Mouse (Mus musculus): ENCODE measurements at regions not wholly inside any gene's neighbourhood (a gene's known extent, or its start where the extent isn't known, plus 50 kb on each side); places are given as distances from the start of the nearest gene placed in this dataset.
A peak's percentile ranks its signal among the peaks of the same experiment; 100 is the strongest.

DNA sequence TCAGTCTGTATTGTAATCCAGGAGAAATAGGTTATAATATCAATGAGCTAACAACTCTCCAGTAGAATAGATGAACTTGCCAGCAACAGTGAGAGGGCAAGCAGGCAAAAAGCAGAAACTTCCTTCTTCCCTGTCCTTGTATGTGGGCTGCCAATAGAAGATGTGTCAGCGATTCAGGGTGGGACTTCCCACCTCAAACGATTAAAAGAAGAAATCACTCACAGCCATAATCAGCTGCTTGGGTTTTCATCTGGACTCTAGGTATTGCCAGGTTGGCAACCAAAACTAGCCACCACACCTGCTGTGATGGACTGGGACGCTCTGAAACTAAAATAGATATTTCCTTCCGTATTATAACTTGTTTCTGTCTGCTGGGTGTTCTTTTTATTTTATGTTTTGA is 133.2 kb upstream of the Map3k1 start:
- no peaks in the 10 kb centered on the region for H3K9me3 ChIP-seq (replicated peaks)
- DNase-seq (no peak), ATAC-seq (ENCODE audit: low read depth) (no peak)
- no peaks in the 10 kb centered on the region for H3K36me3 ChIP-seq
- H3K27ac ChIP-seq, result peak overlapping the region; percentile 95
- no peak overlapping the region for H3K4me2 ChIP-seq
- H3K9ac ChIP-seq, result peak overlapping the region; percentile 67
- peaks cover 76% of the 10 kb centered on the region for H3K4me1 ChIP-seq (replicated peaks)
- WGBS (ENCODE audit: insufficient replicate concordance), result 74% methylated on average over 4 of the region's 4 CpGs
- 0 out of 2 replicates have a peak, but pooled peaks cover 9% of the 10 kb centered on the region for H3K27me3 ChIP-seq
- no peak overlapping the region for H3K4me3 ChIP-seq (replicated peaks)

- WGBS (ENCODE audit: insufficient replicate concordance), result 63% methylated on average over 15 of the region's 15 CpGs
- Histone ChIP-seq H3K9me3 (replicated peaks) (no peaks in the 10 kb centered on the region), H3K27ac (peak overlapping the region; percentile 36; the same call in 1 of the 2 replicates), H3K36me3 (no peaks in the 10 kb centered on the region), H3K4me1 (replicated peaks) (peaks cover 65% of the 10 kb centered on the region), H3K4me2 (no peak overlapping the region), H3K9ac (no peak overlapping the region; the same call in 1 of the 2 replicates), H3K27me3 (0 out of 2 replicates have a peak, but pooled peaks cover 9% of the 10 kb centered on the region), H3K4me3 (replicated peaks) (no peak overlapping the region)
- DNase-seq (no peak), ATAC-seq (ENCODE audit: low read depth) (no peak)
Observed at GRCm38 (mm10) chr13:111943392-111944088, 134.7 kb upstream of the Map3k1 start.

DNA sequence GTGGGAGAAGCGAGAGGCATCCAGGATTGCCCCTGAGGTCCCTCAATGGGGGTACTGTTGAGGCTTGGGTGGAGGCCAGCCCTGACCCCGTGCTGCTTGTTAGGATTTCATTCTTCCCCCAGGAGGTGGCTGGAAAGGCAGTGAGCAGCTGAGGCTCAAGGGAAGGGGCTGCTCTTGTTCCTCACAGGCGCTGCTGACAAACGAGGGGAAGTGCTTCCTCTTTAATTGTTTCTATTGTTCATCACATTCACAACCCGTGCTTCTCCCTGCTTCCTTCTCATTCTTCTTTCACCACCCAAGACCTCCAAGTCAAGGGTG is 135.3 kb upstream of the Map3k1 start:
- ATAC-seq (ENCODE audit: low read depth) (no peak), DNase-seq (no peak)
- 14% methylated on average over 5 of the region's 5 CpGs for WGBS (ENCODE audit: insufficient replicate concordance)
- H3K4me1 ChIP-seq (replicated peaks), result peaks cover 64% of the 10 kb centered on the region
- H3K4me3 ChIP-seq (replicated peaks), result no peak overlapping the region
- 0 out of 2 replicates have a peak, but pooled peaks cover 9% of the 10 kb centered on the region for H3K27me3 ChIP-seq
- peak overlapping the region; percentile 36; the same call in 1 of the 2 replicates for H3K27ac ChIP-seq
- H3K9me3 ChIP-seq (replicated peaks), result no peaks in the 10 kb centered on the region
- H3K9ac ChIP-seq, result no peak overlapping the region; the same call in 1 of the 2 replicates
- no peaks in the 10 kb centered on the region for H3K36me3 ChIP-seq
- H3K4me2 ChIP-seq, result no peak overlapping the region

GRCm38 (mm10) chr13:111946271-111946670 is 137.5 kb upstream of the Map3k1 start:
- Histone ChIP-seq H3K27ac (no peak overlapping the region), H3K9me3 (replicated peaks) (no peaks in the 10 kb centered on the region), H3K4me2 (no peak overlapping the region), H3K4me3 (replicated peaks) (no peak overlapping the region), H3K36me3 (no peaks in the 10 kb centered on the region), H3K27me3 (peaks cover 9% of the 10 kb centered on the region; the same call in 1 of the 2 replicates), H3K4me1 (replicated peaks) (peaks cover 46% of the 10 kb centered on the region), H3K9ac (no peak overlapping the region)
- WGBS (ENCODE audit: insufficient replicate concordance), result 75% methylated on average over 4 of the region's 4 CpGs
- DNase-seq (no peak), ATAC-seq (ENCODE audit: low read depth) (no peak)

DNA sequence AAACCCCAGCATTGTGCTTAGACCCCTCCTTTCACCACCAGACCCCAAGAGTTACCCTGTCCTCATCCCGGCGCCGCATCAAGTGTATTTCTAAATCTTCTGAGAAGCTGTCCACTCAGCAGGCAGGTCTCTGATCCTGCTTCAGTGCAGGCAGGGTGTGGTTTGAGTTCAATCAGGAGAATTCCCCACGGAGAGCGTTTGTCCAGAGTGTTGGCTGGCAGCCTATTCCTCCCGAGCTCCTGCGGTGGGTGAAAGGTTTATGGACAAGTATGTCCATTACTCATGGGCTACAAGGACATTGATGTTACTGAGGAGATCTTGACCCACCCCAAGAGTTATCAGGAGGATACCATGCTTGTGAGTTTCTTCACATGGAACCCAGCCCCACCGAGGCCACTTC is 138.0 kb upstream of the Map3k1 start:
- Histone ChIP-seq H3K27me3 (peaks cover 9% of the 10 kb centered on the region; the same call in 1 of the 2 replicates), H3K27ac (no peak overlapping the region), H3K4me3 (replicated peaks) (no peak overlapping the region), H3K4me1 (replicated peaks) (peaks cover 41% of the 10 kb centered on the region), H3K4me2 (no peak overlapping the region), H3K36me3 (no peaks in the 10 kb centered on the region), H3K9ac (no peak overlapping the region), H3K9me3 (replicated peaks) (no peaks in the 10 kb centered on the region)
- ATAC-seq (ENCODE audit: low read depth) (no peak), DNase-seq (no peak)
- WGBS (ENCODE audit: insufficient replicate concordance), result 87% methylated on average over 8 of the region's 8 CpGs

- no peaks in the 10 kb centered on the region for H3K9me3 ChIP-seq (replicated peaks)
- peaks cover 17% of the 10 kb centered on the region; the same call in 1 of the 2 replicates for H3K27me3 ChIP-seq
- no peak overlapping the region for H3K27ac ChIP-seq
- 60% methylated on average over 3 of the region's 3 CpGs for WGBS (ENCODE audit: insufficient replicate concordance)
- peaks cover 33% of the 10 kb centered on the region for H3K4me1 ChIP-seq (replicated peaks)
- H3K36me3 ChIP-seq, result no peaks in the 10 kb centered on the region
- ATAC-seq (ENCODE audit: low read depth) (peak; percentile 22; the same call in 1 of the 2 replicates), DNase-seq (no peak)
- H3K9ac ChIP-seq, result no peak overlapping the region
- H3K4me3 ChIP-seq (replicated peaks), result no peak overlapping the region
- H3K4me2 ChIP-seq, result no peak overlapping the region
Observed at GRCm38 (mm10) chr13:111948395-111948794, 139.6 kb upstream of the Map3k1 start.

GRCm38 (mm10) chr13:111950042-111950441 is 141.2 kb upstream of the Map3k1 start:
- no peak for ATAC-seq (ENCODE audit: low read depth)
- Histone ChIP-seq H3K4me1 (replicated peaks) (peaks cover 33% of the 10 kb centered on the region), H3K27ac (no peak overlapping the region), H3K9ac (no peak overlapping the region), H3K4me2 (no peak overlapping the region), H3K4me3 (replicated peaks) (no peak overlapping the region), H3K36me3 (no peaks in the 10 kb centered on the region), H3K27me3 (peaks cover 12% of the 10 kb centered on the region; the same call in 1 of the 2 replicates), H3K9me3 (replicated peaks) (no peaks in the 10 kb centered on the region)
- no peak for DNase-seq
- WGBS (ENCODE audit: insufficient replicate concordance), result 86% methylated on average over 1 of the region's 1 CpGs

DNA sequence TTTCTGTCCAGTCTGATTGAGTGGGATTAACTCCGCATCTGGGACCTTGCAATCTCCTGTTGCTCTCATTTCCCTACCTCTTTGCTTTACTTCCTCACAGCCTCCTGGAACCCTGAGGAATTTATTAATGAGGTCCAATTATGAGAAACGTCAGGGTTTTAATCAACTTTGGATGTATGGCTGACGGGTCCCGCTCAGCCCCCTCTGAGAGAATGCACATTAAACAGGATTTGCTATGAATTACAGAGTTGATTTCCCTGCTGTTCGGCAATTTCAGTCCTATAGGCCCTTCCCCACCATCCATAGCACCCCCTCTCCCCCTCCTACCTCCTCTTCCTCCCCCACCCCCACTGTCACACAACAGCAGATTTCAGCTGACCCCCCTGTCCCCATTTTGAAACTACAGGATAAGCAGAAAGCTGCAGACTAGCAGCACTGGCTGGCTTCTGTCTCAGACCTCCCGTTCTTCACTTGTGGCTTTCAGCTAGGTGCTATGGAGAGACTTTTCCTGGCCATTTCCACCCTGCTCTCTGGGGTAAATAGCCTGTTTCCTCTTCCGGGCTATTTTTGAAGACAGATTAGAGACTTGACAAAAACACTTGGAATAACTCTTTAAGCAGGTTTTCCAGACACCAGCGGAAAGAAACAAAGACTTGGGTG is 145.2 kb upstream of the Map3k1 start:
- 59% methylated on average over 8 of the region's 8 CpGs for WGBS (ENCODE audit: insufficient replicate concordance)
- Histone ChIP-seq H3K36me3 (no peaks in the 10 kb centered on the region), H3K4me2 (no peak overlapping the region), H3K27ac (no peak overlapping the region), H3K9me3 (replicated peaks) (no peaks in the 10 kb centered on the region), H3K4me3 (replicated peaks) (no peak overlapping the region), H3K4me1 (replicated peaks) (peaks cover 57% of the 10 kb centered on the region), H3K9ac (no peak overlapping the region; the same call in 1 of the 2 replicates), H3K27me3 (peaks cover 8% of the 10 kb centered on the region; the same call in 1 of the 2 replicates)
- DNase-seq, result no peak
- no peak for ATAC-seq (ENCODE audit: low read depth)

DNA sequence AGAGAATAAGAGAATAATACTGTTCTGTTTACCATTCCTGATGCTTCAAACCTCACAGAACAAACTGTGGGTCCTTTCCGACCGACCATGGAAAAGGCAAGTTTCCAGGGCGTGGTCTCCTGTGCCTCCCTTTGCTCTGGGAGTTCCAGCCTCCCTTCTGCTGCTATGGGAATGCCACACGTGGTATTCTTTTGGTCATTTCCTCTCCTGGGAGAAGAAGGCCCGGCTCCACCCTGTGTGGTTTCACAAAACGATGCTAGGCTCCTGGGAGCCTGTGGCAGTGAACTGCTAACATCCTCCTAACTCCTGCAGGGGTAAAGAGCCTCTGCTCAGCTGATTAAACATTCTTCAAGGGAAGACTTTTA is 145.7 kb upstream of the Map3k1 start:
- no peak for ATAC-seq (ENCODE audit: low read depth)
- Histone ChIP-seq H3K4me1 (replicated peaks) (peaks cover 57% of the 10 kb centered on the region), H3K27ac (no peak overlapping the region; the same call in 1 of the 2 replicates), H3K9me3 (replicated peaks) (no peaks in the 10 kb centered on the region), H3K4me2 (no peak overlapping the region), H3K36me3 (no peaks in the 10 kb centered on the region), H3K27me3 (peaks cover 8% of the 10 kb centered on the region; the same call in 1 of the 2 replicates), H3K4me3 (replicated peaks) (no peak overlapping the region), H3K9ac (no peak overlapping the region; the same call in 1 of the 2 replicates)
- WGBS (ENCODE audit: insufficient replicate concordance), result 15% methylated on average over 6 of the region's 6 CpGs
- DNase-seq, result no peak

DNA sequence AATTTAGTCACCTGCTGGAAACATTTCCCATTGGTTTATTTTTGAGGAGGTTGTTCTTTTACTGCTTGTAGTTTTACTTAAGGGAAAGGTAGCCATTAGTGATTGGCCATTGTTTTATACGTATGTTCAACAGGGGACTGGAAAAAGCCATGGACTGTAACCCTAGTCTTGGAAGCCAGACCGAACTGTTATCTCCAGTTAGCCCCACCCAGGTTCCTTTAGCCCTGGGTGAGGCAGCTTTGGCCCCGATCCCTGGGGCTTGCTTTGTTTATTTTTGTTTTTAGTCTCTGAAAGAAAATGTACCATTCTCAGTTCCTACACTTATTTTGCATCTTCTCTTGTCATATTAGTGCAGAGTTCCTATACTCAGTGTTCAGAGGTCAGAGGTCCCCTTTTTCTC is 148.3 kb upstream of the Map3k1 start:
- peaks cover 8% of the 10 kb centered on the region; the same call in 1 of the 2 replicates for H3K27me3 ChIP-seq
- peak overlapping the region; percentile 15; the same call in 1 of the 2 replicates for H3K4me2 ChIP-seq
- ATAC-seq (ENCODE audit: low read depth), result peak; percentile 82
- WGBS (ENCODE audit: insufficient replicate concordance), result 18% methylated on average over 3 of the region's 3 CpGs
- no peaks in the 10 kb centered on the region for H3K36me3 ChIP-seq
- no peaks in the 10 kb centered on the region for H3K9me3 ChIP-seq (replicated peaks)
- H3K9ac ChIP-seq, result no peak overlapping the region
- H3K4me1 ChIP-seq (replicated peaks), result peaks cover 53% of the 10 kb centered on the region
- H3K27ac ChIP-seq, result peak overlapping the region; percentile 24
- peak; percentile 34 for DNase-seq
- no peak overlapping the region for H3K4me3 ChIP-seq (replicated peaks)

DNA sequence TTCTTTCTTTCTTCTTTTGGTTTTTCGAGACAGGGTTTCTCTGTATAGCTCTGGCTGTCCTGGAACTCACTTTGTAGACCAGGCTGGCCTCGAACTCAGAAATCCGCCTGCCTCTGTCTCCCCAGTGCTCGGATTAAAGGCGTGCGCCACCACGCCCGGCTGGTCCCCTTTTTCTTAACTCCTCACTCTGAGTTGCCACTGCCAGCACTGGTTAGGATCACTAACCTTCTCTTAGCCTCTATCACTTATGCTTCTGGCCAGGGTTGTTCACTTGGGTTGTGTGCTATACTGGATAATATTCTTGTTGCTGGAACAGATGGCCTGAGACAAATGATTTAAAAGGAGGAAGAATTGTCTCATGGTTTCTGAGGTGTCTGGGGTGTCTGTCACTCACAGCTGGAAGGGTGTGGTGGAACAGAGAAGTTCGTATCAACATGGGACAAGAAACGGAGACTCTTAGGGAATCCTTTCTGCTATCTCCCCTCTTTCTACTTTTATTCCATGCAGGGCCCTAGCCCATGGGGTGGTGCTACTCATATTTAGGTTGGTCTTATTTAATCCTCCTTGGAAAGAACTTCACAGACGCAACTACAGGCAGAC is 149.0 kb upstream of the Map3k1 start:
- H3K4me2 ChIP-seq, result peak overlapping the region; percentile 27; the same call in 1 of the 2 replicates
- ATAC-seq (ENCODE audit: low read depth), result peak; percentile 84

More for the DNA sequence above, 149.0 kb upstream of the Map3k1 start:
- peak overlapping the region; percentile 49; the same call in 1 of the 2 replicates for H3K9ac ChIP-seq
- peaks cover 53% of the 10 kb centered on the region for H3K4me1 ChIP-seq (replicated peaks)
- H3K27me3 ChIP-seq, result 0 out of 2 replicates have a peak, but pooled peaks cover 3% of the 10 kb centered on the region
- no peaks in the 10 kb centered on the region for H3K9me3 ChIP-seq (replicated peaks)
- DNase-seq, result no peak
- H3K27ac ChIP-seq, result peak overlapping the region; percentile 85
- no peak overlapping the region for H3K4me3 ChIP-seq (replicated peaks)
- H3K36me3 ChIP-seq, result no peaks in the 10 kb centered on the region
- WGBS (ENCODE audit: insufficient replicate concordance), result 68% methylated on average over 11 of the region's 11 CpGs

All from liver, embryonic 13.5 days (tissue).